Mouse (Mus musculus) monocyte, adult 2 months (primary cell): ENCODE measurements around the gene Sla2.
"Not testable (repeated sequence)": the region's sequence is repeated elsewhere in the genome, so short reads cannot be mapped to it uniquely, and the experiment has no call there.

ENCODE experiments used
- DNase-seq, 2 experiments: peaks; one replicate each; pipeline ENCODE4 v3.0.0; 2022; ENCODE audit warnings: low spot score in 2 of 2, low read depth in 1 of 2

Sla2 gene

DNA sequence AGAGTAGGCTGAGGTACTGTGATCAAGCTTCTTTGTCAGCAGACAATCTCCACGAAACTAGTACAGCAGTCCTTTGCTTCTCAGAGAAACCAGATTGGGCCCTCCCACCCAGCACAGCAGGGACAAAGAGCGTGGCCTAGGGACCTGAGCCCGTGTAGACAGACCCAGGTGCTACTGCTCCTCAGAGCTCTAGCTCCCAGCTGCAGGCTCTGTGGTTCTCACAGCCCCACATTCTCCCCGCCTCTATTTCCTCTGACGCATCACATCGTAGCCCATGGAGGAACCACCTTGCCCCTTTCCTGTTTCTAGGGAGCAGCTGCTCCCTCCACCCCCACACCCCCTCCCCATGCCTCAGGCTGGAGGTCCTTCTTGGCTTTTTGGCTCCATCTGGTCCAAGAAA, at the start of gene Sla2:
TSS of gene Sla2 (minus strand) at position 176 of the 400 bp plus-strand sequence.
- DNase-seq, result no peak

DNA sequence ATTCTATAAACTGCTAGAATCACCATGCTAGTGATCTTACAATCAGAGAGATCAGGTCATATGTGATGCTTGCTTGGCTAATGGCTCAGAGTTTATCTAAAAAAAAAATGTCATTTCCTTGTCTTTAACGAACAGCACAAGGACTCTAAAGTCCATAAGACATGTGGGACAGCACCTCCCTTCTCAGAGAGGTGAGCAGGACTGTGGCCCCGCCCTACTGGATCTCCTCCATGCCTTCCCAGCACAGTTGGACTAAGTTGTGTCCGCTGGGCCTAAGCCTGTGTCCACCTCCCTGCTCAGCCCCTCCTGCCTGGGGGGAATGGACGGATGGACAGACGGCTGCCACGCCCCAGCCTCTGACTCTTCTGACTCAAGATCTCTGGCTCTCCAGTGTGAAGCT, 48.0 kb upstream of the Sla2 start:
- DNase-seq, result no peak

DNA sequence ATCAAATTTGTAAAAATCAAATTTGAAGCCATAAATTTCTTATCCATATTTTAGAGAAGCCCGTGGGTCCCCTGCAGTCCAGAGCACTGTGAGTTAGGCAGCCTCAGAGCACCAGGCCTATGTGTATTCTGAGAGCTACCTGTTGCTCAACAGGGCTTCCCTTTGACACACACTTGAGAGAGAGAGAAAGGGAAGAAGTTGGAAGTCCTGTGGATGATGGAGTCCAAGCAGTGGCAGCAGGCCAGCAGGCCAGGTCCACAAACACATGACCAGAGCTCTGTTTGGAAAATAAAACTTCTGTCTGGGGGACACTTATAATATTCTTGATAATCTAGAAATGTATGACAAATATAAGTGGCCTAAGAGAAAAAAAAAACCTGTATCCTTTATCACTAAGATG, 46.4 kb upstream of the Sla2 start:
- no peak for DNase-seq

GRCm38 (mm10) chr2:156931421-156931820, 44.4 kb upstream of the Sla2 start:
- no peak for DNase-seq

DNA sequence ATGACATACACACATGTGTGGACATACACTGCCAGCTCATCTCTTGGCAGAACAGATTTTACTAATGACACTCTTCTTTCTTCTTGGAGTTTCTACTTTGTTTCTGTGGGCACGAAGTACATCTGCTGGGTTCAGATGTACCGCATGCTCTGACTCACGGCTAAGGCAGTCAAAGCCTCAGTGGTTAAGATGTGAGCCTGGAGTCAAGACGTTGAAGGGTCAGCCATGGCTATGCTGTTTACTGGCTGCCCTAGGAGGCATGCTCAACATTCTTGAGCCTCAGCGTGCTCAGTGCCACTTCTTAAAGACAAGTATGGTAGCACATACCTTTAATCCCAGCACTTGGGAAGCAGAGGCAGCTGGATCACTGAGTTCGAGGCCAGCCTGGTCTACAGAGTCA, 43.6 kb upstream of the Sla2 start:
- DNase-seq, result no peak

DNA sequence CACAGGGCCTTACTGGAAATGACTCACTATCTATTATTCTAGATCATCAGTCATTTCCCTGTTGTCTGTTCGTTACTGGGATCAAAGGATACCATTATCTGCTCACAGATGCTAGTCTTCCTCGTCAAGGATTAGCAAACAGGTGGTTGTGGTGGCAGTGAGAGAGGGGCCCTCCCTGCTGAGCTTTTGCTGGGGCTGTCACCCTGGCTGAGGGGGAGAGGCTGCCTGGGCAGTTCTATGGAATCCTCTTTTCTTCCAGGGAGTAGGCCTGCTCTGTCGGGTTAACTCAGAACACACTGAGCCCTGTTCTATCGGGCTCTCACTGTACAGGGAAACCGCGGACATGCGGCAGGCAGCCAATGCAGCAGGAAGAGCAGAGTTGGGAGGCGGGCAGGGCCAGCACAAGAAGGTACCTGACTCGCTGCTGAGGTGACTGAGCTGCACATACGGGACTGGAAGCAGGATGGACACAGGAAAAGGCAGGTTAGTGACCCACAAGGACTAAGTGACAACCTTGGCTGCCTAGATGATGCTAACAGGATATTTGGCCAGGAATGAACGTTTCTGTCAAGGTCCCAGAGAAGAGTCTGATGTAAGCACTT, 42.6 kb upstream of the Sla2 start:
- no peak for DNase-seq

DNA sequence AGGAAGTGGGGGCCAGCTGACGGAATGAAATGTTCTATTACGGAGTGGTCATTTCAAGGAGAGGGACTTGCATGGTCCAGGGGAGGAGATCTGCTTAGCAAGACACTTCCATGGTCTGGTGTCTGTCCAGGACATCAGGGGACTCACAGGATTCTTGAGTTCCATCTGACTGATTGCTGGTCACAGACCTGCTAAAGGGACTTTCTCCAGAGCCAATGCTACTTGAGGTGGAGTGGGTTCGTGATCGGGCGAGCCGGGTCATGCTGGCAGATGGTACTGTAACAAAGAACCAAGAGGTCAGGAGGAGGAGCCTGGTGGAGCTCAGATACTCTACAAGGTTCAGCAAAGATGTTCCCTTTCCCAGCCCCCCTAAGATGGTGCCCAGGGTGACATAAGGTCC, 41.6 kb upstream of the Sla2 start:
- DNase-seq, result no peak

DNA sequence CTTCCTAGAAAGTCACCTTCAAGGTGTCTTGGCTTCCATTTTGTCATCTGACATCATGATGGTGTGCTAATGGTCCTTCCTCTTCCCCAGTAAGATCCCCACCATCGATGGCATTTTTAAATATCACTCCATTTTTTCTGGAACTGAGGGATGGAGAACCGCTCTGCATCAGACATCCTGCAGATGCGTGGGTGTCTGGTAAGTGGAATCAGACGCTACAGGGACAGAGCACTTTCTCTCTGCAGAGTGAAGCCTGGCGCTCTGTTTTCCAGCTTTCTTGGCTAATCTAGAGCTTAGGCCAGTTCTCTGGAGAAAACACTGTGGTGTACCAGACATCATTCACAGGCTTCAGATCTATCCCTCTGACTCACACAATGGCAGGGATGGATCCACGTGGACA, 40.7 kb upstream of the Sla2 start:
- DNase-seq, result no peak

GRCm38 (mm10) chr2:156925611-156926010, 38.6 kb upstream of the Sla2 start:
- not testable (repeated sequence) for DNase-seq

DNA sequence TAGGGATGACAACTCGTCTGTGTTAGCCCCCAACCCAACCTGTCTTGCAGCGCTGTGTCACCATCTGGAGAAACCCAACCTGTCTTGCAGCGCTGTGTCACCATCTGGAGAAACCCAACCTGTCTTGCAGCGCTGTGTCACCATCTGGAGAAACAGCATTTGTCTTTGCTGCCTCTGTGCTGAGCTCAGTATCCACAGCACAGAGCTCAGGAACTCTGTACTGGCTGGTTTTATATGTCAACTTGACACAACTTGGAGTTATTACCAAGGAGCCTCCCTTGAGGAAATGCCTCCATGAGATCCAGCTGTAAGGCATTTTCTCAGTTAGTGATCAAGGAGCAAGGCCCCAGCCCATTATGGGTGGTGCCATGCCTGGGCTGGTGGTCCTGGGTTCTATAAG, 38.1 kb upstream of the Sla2 start:
- DNase-seq, result not testable (repeated sequence)

GRCm38 (mm10) chr2:156924210-156924898, 37.4 kb upstream of the Sla2 start:
- no peak for DNase-seq

GRCm38 (mm10) chr2:156923057-156923456, 36.1 kb upstream of the Sla2 start:
- no peak for DNase-seq

- DNase-seq, result no peak
Measured at GRCm38 (mm10) chr2:156919796-156920195, 32.8 kb upstream of the Sla2 start.

- not testable (repeated sequence) for DNase-seq
Measured at GRCm38 (mm10) chr2:156919191-156919590, 32.2 kb upstream of the Sla2 start.

- no peak for DNase-seq
Measured at GRCm38 (mm10) chr2:156918562-156918961, 31.6 kb upstream of the Sla2 start.

GRCm38 (mm10) chr2:156916419-156917125, 29.6 kb upstream of the Sla2 start:
- no peak for DNase-seq

- no peak for DNase-seq
Measured at GRCm38 (mm10) chr2:156915559-156915958, 28.6 kb upstream of the Sla2 start.

GRCm38 (mm10) chr2:156913191-156913590, 26.2 kb upstream of the Sla2 start:
- DNase-seq, result no peak

DNA sequence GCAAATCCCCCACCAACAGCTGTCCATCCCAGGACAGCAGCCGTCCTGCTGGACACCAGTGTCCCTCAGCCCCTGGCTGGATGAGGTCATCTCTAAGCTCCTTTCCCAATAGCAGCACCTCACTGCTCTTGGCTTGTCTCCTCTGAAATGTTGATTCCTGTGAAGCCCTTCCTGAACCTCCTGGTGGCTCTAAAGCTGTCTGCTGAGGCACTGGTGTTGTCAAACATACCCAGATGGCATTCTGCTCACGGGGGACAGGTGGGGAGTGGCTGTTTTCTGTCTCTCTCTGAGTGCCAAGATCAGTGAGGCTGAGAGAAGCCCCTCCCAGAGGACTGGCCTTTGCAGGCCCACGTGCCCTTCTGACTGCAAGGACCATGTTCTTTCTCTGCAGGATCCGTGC, 18.9 kb upstream of the Sla2 start:
- DNase-seq, result not testable (repeated sequence)

DNA sequence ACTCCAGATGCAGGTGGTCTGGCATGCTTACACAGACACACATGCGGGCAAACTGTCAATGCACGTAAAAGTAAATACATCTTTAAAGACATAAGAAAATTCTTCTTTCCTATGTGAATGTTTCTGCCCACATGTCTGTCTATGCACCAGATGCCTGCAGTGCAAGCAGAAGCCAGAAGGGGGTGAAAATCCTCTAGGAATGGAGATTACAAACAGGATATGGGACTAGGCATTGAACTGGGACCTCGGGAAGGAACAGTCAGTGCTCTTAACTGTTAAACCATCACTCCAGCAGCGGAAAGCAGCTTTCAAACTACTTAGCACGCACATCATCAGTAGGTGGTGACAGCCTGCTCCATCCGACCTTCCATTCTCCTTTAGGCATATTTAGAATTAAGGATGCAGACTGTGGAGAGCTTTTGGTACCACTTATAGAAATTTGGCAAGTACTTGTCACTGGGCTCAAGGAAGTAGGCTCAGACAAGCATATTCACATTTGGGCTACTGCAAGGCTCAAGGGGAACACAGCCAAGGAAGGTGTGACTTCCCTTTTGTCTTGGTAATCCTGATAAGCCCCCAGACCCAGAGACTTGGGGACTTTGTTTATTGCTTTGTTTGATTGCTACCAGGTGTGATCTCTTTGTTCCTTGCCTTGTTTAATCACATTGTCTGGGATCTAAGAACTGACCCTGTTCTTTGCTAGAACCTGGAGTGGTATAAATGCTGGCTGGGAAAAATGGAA, 18.2 kb upstream of the Sla2 start:
- DNase-seq, result no peak

- DNase-seq, result no peak
Measured at GRCm38 (mm10) chr2:156903367-156903766, 16.4 kb upstream of the Sla2 start.

- not testable (repeated sequence) for DNase-seq
Measured at GRCm38 (mm10) chr2:156902411-156902810, 15.4 kb upstream of the Sla2 start.
